Mouse (Mus musculus) cortical plate, adult 2 months (tissue): ENCODE results near the gene Dpysl4.

ENCODE experiments used
- CTCF ChIP-seq: fragments of 200-500 bp; IDR thresholded peaks from 2 replicates; pipeline ENCODE4 v1.5.1; 2011; ENCODE audit warnings: mild to moderate bottlenecking, control low read depth, low read length; ENCODE audit not compliant: insufficient read depth; ENCODE audit errors: extremely low read depth
- POLR2A ChIP-seq: fragments of 200-500 bp; IDR thresholded peaks from 2 replicates; pipeline ENCODE4 v1.6.1; 2011; ENCODE audit warnings: mild to moderate bottlenecking, low read length, control low read depth; ENCODE audit not compliant: insufficient read depth; ENCODE audit errors: extremely low read depth

GRCm38 (mm10) chr7:139128994-139129393, 43.2 kb downstream of the Dpysl4 start:
- TF ChIP-seq CTCF, result no peak
- TF ChIP-seq POLR2A, result no peak
